Mouse (Mus musculus) neural tube, embryonic 12.5 days (tissue): ENCODE data around the gene Phyhipl. TPM values are rescaled to one million over a fixed set of nuclear protein-coding genes. Genes with fewer than 3 reads are reported as not detected.

Source experiments
- ATAC-seq: fragments of 200-750 bp; cut with Nextera tagmentation; 2 replicates; pipeline ENCODE4 v1.8.0; 2017; ENCODE audit warnings: low read depth, mild to moderate bottlenecking, moderate TSS enrichment, moderate library complexity; ENCODE audit not compliant: low FRiP score
- H3K27ac ChIP-seq: fragments of 300-500 bp; sonication (generic); 2 replicates; pipeline ENCODE4 v1.5.1; 2016
- H3K27me3 ChIP-seq: fragments of 300-500 bp; sonication (generic); replicated peaks from 2 replicates; pipeline ENCODE4 v1.6.1; 2016; ENCODE audit warnings: mild to moderate bottlenecking
- H3K36me3 ChIP-seq: fragments of 300-500 bp; sonication (generic); 2 replicates; pipeline ENCODE4 v1.6.1; 2016; ENCODE audit warnings: mild to moderate bottlenecking
- H3K4me1 ChIP-seq: fragments of 300-500 bp; sonication (generic); 2 replicates; pipeline ENCODE4 v1.6.1; 2016
- H3K4me2 ChIP-seq: fragments of 300-500 bp; sonication (generic); replicated peaks from 2 replicates; pipeline ENCODE4 v1.6.1; 2016; ENCODE audit warnings: mild to moderate bottlenecking
- H3K4me3 ChIP-seq: fragments of 300-500 bp; sonication (generic); 2 replicates; pipeline ENCODE4 v1.5.1; 2016
- H3K9ac ChIP-seq: fragments of 300-500 bp; sonication (generic); 2 replicates; pipeline ENCODE4 v1.6.1; 2016; ENCODE audit warnings: mild to moderate bottlenecking
- H3K9me3 ChIP-seq: fragments of 300-500 bp; sonication (generic); 2 replicates; pipeline ENCODE4 v1.6.1; 2016; ENCODE audit warnings: mild to moderate bottlenecking
- WGBS: fragments of 180-500 bp; shearing (Covaris S2); methylation state at CpG from one replicate; pipeline ENCODE4 v1.1.7; 2016; 5-methylcytosine and 5-hydroxymethylcytosine counted together
- polyA plus RNA-seq: library from polyadenylated mRNA; unstranded; fragments of >200 nt; fragmentation: Nextera tagmentation; extraction: Ambion mirVana; gene quantifications from 2 replicates; pipeline ENCODE4 v1.2.1, GENCODE M21; 2016

Phyhipl gene
- polyA plus RNA-seq, 1 experiment from 2014 or later: 203 TPM

- Histone ChIP-seq H3K27ac (no peak overlapping the region; the same call in 1 of the 2 replicates), H3K4me1 (peaks cover 27% of the 10 kb centered on the region), H3K36me3 (0 out of 2 replicates have a peak, but pooled peaks cover 10% of the 10 kb centered on the region), H3K9ac (peak overlapping the region; percentile 69), H3K27me3 (0 out of 2 replicates have a peak, but pooled peaks cover 2% of the 10 kb centered on the region), H3K9me3 (no peaks in the 10 kb centered on the region), H3K4me3 (peak overlapping the region; percentile 43), H3K4me2 (peak overlapping the region; percentile 88)
- WGBS: under 1% methylated on average over 38 of the region's 38 CpGs
- peak; percentile 89 for ATAC-seq
Observed at GRCm38 (mm10) chr10:70520143-70521131, 135.3 kb downstream of the Phyhipl start.

DNA sequence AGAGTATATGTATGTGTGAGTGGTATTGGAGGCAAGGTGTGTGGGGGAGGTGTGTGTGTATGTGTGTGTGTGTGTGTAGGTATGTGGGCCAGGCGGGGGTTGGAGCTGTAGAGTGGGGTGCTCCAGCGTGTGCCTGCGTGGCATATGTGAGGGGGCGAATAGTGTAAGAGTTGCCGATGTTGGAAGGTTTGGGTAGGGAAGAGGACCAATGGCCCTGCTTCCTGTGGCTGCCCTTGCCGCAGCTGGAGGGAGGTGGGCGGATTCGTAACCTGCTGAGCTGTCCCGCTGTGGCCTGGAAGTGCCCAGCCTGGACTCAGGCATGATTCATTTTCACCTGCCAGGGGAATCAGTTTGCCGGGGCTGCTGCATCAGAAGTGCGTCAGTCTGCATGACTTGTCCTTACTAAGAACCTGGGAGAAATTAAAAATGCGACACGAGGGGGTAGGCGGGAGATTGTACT lies 136.1 kb downstream of the Phyhipl start:
- ATAC-seq: peak; percentile 41
- Histone ChIP-seq H3K27me3 (0 out of 2 replicates have a peak, but pooled peaks cover 2% of the 10 kb centered on the region), H3K9ac (peak overlapping the region; percentile 69), H3K4me2 (peak overlapping the region; percentile 88), H3K4me3 (peak overlapping the region; percentile 43), H3K9me3 (no peaks in the 10 kb centered on the region), H3K36me3 (0 out of 2 replicates have a peak, but pooled peaks cover 8% of the 10 kb centered on the region), H3K4me1 (peaks cover 27% of the 10 kb centered on the region), H3K27ac (no peak overlapping the region; the same call in 1 of the 2 replicates)
- 6% methylated on average over 14 of the region's 14 CpGs for WGBS

GRCm38 (mm10) chr10:70516661-70517060 lies 139.1 kb downstream of the Phyhipl start:
- ATAC-seq: no peak
- Histone ChIP-seq H3K27me3 (0 out of 2 replicates have a peak, but pooled peaks cover 1% of the 10 kb centered on the region), H3K36me3 (no peaks in the 10 kb centered on the region), H3K9ac (no peak overlapping the region), H3K4me2 (no peak overlapping the region), H3K9me3 (no peaks in the 10 kb centered on the region), H3K27ac (no peak overlapping the region), H3K4me1 (peaks cover 26% of the 10 kb centered on the region), H3K4me3 (no peak overlapping the region)
- 87% methylated on average over 8 of the region's 8 CpGs for WGBS

DNA sequence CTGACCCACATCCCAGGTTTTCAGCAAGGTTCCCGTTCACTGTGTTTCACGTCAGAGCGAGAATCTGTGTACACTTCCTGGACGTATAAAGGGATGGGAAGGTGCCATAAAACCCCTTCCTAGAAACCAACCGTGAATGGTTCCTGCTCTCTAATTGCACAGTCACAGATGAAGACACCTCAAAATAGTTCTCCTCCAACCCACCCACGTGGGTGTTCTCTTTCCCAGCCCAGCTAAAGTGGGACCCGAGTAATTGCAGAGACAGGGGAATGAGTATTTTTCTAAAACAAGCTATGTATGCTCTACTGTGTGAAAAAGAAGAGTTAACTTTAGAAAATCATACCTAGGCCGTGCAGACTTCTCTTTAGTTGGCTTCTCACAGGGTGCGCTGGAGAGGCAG lies 140.9 kb downstream of the Phyhipl start:
- H3K36me3 ChIP-seq: no peaks in the 10 kb centered on the region
- H3K9ac ChIP-seq: no peak overlapping the region
- no peak overlapping the region for H3K4me3 ChIP-seq
- ATAC-seq: no peak
- no peak overlapping the region for H3K27ac ChIP-seq
- WGBS: 76% methylated on average over 9 of the region's 9 CpGs
- no peaks in the 10 kb centered on the region for H3K9me3 ChIP-seq
- no peak overlapping the region for H3K4me2 ChIP-seq
- no peaks in the 10 kb centered on the region for H3K27me3 ChIP-seq
- H3K4me1 ChIP-seq: peaks cover 9% of the 10 kb centered on the region

DNA sequence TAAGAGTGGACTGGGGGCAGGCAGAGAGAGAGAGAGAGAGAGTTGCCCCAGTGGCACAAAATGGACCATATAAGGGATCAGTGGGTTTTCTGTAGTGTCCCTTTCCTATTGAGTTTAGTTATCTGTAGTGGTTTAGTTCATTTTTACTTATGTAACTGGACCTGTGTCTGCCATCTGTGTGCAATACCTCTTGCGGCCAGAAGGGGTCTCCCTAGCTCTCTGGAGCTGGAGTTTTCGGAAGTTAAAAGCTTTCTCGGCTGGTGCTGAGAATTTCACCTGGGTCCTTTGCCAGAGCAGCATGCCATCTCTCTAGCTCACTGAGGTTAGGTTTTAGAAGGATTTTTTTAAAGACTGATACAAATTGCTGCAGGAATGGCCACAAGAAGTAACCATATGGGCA lies 147.9 kb downstream of the Phyhipl start:
- Histone ChIP-seq H3K9me3 (no peaks in the 10 kb centered on the region), H3K9ac (no peak overlapping the region), H3K4me2 (no peak overlapping the region), H3K27ac (no peak overlapping the region), H3K27me3 (no peaks in the 10 kb centered on the region), H3K4me1 (peaks cover 13% of the 10 kb centered on the region; the same call in 1 of the 2 replicates), H3K4me3 (no peak overlapping the region), H3K36me3 (0 out of 2 replicates have a peak, but pooled peaks cover 3% of the 10 kb centered on the region)
- 92% methylated on average over 3 of the region's 3 CpGs for WGBS
- ATAC-seq: no peak

Other genes starting within 250 kb of the Phyhipl start
- gene Fam13c, start 215.5 kb downstream of the Phyhipl start, polyA plus RNA-seq: 17.2 and 18.5 TPM in 2 replicates